Mouse (Mus musculus) fibroblast of lung, adult 2 months (primary cell): ENCODE data around the gene Hbb-bh1.
"Not testable (repeated sequence)": the region's sequence is repeated elsewhere in the genome, so short reads cannot be mapped to it uniquely, and the experiment has no call there.

ENCODE experiments used
- DNase-seq: peaks from one replicate; pipeline ENCODE4 v3.0.0-alpha.2; 2011; ENCODE audit warnings: low read depth

Hbb-bh1 gene

DNA sequence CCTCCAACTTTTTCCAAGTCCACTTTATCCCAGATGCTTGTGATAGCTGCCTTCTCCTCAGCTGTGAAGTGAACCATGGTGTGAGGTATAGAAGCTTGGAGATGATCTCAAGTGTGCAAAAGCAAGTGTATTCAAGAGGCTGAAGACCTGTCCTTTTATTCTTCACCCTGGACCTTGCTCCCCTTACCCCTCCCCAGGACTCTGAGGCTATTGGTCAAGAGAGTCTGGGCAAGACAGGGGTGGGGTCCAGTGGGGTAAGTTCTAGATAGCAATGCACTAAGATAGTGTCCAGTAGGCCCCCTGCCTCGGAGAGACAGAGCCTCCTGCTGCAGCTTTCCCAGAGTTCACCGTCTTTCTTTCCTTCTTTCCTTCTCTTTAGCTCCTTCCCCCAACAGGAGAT, at the start of gene Hbb-bh1:
Gene Hbb-bh1 (minus strand): TSS at position 131 of the 400 bp plus-strand sequence.
- DNase-seq, result no peak

DNA sequence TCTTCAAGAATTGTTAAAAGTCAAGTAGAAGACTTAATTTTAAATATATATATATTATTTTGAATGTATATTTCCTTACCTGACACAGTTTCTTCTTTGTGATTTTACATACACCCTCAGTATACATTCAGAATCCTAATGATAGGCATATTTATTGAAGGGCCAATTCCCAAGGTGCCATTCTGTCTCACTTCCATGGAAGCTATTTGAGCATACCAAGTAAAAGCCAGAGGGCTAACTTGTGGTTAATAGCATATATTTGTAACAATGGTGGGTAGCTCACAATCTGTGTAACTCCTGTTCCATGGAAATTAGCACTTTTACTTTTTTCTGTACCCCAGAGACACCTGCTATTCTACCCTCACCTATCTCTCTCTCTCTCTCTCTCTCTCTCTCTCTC, 43.2 kb upstream of the Hbb-bh1 start, which contains the start of gene Olfr66:
Gene Olfr66 (minus strand): TSS at position 101 of the 400 bp plus-strand sequence.
- DNase-seq, result no peak

DNA sequence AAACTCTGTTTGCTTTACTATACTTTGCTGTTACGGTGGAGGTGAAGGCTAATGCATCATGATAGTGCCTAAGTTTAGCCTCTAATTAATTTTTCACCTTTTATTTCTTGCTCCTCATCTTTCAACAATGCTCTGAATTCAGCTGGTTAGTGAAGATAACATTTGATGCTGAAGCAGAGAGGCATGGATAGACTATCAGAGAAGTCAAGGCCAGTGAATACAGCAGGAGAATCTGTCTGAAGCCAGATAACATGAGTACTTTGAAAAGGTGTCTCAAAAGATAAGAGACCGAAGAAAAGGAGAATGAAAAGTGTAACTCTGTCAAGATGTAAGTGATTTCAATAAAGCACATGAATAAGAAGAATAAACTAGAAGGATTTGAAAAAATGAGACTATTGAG, 34.1 kb upstream of the Hbb-bh1 start:
- DNase-seq, result no peak

- no peak for DNase-seq
These were observed 31.5 kb upstream of the Hbb-bh1 start for GRCm38 (mm10) chr7:103874451-103874850.

GRCm38 (mm10) chr7:103873064-103873463, 30.1 kb upstream of the Hbb-bh1 start:
- peak; percentile 8 for DNase-seq

DNA sequence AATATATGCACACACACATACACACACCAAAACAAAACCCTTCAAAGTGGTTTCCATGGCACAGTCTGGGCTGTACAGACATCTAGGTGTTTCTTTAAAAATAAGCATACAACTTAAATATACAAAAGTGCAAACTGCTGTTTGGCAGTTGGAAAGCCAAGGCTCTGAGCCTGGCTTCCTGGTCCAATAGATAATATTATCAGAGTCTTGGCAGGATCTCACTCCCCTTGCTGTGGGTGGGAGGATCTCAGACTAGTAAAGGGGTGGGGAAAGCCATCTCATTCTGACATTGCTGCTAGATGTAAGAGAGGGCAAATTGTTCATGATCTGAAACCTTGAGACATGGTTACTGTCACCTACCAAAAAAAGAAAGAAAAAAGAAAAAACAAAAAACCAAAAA, 27.7 kb upstream of the Hbb-bh1 start:
- DNase-seq, result no peak

DNA sequence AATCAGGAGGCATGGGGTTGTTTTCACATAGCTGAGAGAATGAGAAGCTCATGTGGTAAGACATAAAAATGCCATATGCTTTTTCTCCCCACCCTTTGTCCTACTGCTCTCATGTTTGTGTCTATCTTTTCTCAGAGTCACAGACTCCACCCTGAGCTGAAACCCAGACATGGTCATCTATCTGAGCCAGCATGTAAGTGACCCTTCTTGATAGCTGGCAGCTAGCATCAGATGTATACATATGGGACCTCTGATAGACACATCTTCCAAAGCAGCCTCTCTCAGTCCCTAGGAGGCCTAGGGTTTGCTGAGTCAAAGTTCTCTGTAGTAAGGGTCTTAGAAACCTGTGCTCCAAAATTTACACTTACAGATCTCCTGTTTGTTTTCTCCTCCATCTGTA, 22.8 kb upstream of the Hbb-bh1 start:
- DNase-seq, result no peak

DNA sequence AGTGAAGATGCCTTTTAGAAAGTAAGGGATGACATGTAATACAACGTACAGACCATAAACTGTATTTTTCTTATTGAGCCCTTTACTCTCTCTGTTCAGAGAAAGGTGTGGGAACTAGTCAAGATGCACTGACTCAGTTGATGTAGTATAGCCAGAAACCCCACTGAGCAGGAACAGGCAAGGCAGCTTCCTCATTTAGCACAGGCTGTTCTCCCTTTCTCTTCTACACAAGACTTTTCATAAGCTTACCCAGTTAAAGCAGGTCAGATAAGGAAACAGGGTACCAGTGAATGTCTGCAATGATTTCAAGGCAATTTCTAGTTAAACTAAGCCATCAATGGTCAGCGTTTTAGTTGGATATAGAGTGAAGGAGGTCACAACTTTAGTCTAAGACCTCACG, 18.6 kb upstream of the Hbb-bh1 start:
- no peak for DNase-seq

DNA sequence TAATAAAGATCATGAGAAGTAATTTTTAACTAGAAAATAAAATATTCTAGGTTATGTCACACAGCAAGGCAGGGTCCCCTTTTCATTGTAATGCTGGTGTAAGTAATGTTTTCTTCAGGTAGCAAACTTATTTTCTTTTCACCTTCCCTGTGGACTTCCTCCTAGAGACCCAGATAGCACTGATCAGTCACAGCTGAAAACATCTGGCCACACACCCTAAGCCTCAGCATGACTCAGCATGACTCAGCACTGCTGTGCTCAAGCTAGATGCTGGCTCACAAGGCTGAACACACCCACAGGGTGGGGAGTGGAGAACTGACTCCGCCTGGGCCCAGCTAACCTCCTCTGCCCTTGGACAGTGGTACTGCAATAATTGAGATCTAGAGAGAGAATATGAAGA, 17.9 kb upstream of the Hbb-bh1 start:
- DNase-seq, result peak; percentile 49

DNA sequence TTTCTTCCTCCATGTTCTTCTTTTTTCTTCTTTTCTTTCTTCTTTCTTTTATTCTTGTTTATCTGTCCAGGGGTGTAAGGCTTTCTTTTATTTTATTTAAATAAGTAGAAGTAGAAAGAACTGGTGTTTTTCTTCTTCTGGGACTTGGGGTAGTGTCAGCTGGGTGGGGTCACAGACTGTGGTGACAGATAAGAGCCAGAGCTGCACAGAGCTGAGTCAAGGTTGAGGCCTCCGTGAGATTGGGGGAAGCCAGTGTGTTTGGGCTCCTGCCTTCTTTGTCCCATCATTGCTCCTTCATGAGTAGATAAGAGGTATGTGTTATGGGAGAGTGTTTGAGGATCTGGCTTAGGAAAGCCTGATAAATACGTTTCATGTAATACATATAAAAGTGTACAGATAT, 16.1 kb upstream of the Hbb-bh1 start:
- no peak for DNase-seq

- no peak for DNase-seq
These were observed 11.7 kb upstream of the Hbb-bh1 start for GRCm38 (mm10) chr7:103854669-103855068.

GRCm38 (mm10) chr7:103853090-103853489, 10.1 kb upstream of the Hbb-bh1 start, which contains the start of gene Hbb-y:
Gene Hbb-y (minus strand): TSS chr7:103853216.
- DNase-seq, result no peak

DNA sequence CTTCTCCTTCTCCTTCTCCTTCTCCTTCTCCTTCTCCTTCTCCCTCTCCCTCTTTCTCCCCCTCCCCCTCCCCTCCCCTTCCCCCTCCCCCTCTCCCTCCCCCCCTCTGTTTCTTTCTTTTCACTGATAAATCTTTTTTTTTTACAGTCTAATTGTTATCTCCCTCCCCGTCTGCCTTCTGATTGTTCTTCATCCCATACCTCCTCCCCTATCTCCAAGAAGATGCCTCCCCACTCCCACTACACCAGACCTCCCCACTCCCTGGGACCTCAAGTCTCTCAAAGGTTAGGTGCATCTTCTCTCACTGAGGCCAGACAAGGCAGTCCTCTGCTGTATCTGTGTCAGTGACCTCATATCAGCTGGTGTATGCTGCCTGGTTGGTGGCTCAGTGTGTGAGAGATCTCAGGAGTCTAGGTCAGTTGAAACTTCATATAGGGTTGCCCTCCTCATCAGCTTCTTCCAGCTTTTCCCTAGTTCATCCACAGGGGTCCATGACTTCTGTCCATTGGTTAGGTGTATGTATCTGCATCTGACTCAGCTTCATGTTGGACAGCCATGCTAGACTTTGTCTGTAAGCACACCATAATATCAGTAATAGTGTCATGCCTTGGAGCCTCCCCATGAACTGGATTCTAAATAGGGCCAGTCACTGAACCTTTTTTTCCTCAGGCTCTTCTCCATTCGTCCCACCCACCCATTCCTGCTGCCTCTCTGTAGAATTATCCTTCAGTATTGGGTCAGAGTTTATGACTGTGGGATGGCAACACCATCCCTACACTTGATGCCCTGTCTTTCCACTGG, 1.8 kb upstream of the Hbb-bh1 start:
- no peak for DNase-seq

GRCm38 (mm10) chr7:103840268-103840667, 2.7 kb downstream of the Hbb-bh1 start, which contains the start of gene Hbb-bh2:
Gene Hbb-bh2 (minus strand): TSS chr7:103840520.
- no peak for DNase-seq

GRCm38 (mm10) chr7:103827808-103828207, 15.2 kb downstream of the Hbb-bh1 start, which contains the start of gene Hbb-bs:
Gene Hbb-bs (minus strand): TSS chr7:103828096.
- no peak for DNase-seq

- not testable (repeated sequence) for DNase-seq
These were observed 15.8 kb downstream of the Hbb-bh1 start for GRCm38 (mm10) chr7:103827139-103827538.

- no peak for DNase-seq
These were observed 16.6 kb downstream of the Hbb-bh1 start for GRCm38 (mm10) chr7:103826255-103826887.

- DNase-seq, result no peak
These were observed 17.3 kb downstream of the Hbb-bh1 start for GRCm38 (mm10) chr7:103825536-103826254.

DNA sequence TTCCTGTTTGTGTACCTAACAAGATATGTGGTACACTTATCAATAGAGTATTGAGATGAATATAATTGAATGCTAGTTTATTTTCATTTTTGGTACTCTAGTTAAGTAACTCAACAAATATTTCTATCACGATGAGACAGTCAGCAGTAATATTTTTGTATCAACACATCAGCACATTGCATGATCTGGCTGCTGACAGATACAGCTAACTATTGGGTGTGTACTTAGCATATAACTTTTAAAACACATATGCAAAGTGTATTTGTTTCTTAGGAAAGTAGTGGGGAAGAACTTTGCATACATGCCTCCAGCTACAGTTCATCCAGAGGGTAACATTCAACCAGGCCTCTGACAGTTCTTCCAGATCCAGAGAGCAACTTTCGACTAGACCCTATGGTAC, 18.4 kb downstream of the Hbb-bh1 start:
- DNase-seq, result no peak

GRCm38 (mm10) chr7:103815085-103815484, 27.9 kb downstream of the Hbb-bh1 start:
- DNase-seq, result not testable (repeated sequence)

DNA sequence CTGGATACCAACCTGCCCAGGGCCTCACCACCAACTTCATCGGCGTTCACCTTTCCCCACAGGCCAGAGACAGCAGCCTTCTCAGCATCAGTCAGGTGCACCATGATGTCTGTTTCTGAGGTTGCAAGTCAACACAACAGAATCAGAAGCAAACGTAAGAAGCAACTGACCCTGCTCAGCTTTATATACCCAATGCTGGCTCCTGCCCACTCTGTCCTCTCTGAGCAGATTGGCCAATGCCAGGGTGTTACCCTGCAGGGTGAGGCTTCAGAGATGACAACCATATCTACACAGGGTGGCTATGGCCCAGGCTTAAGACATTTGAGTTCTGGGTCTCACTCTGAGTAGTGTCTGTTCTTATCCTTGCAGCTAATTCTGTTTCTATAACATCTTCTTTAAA, 29.2 kb downstream of the Hbb-bh1 start, which contains the start of gene Hbb-bt:
Gene Hbb-bt (minus strand): TSS at position 231 of the 400 bp plus-strand sequence.
- no peak for DNase-seq

DNA sequence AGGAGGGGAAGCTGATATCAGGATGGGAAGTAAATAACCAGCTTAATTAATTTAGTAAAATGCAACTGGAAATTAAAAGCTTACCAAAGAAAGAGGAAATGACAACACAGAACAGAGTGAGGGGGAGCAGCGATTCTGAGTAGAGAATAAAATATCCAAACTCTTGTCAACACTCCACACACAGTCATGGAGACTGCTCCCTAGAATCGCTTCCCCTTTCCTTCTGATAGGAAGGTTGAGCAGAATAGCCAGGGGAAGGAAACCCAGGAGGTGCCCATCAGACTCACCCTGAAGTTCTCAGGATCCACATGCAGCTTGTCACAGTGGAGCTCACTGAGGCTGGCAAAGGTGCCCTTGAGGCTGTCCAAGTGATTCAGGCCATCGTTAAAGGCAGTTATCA, 29.8 kb downstream of the Hbb-bh1 start:
- not testable (repeated sequence) for DNase-seq
